Mouse (Mus musculus) megakaryocyte, embryonic 14.5 days (primary cell): ENCODE results near the gene Il11.

Experiments
- FLI1 ChIP-seq: IDR thresholded peaks from 2 replicates; pipeline ENCODE4 v1.6.1; 2012; ENCODE audit warnings: low read length, inconsistent platforms, mixed read lengths
- GATA1 ChIP-seq: IDR thresholded peaks from 3 replicates; pipeline ENCODE4 v1.6.1; 2012; ENCODE audit warnings: mixed read lengths, low read length, inconsistent platforms, borderline replicate concordance

GRCm38 (mm10) chr7:4741672-4742481 is 40.8 kb downstream of the Il11 start:
- TF ChIP-seq GATA1 (no peak), FLI1 (no peak)
